Mouse (Mus musculus) 416B (cell line): Measurements from ENCODE around the gene Gm5286.
"Not testable (repeated sequence)": the region's sequence is repeated elsewhere in the genome, so short reads cannot be mapped to it uniquely, and the experiment has no call there.

Experiments used
- DNase-seq: peaks from one replicate; pipeline ENCODE4 v3.0.0; 2011; ENCODE audit warnings: low read depth

The Gm5286 gene

DNA sequence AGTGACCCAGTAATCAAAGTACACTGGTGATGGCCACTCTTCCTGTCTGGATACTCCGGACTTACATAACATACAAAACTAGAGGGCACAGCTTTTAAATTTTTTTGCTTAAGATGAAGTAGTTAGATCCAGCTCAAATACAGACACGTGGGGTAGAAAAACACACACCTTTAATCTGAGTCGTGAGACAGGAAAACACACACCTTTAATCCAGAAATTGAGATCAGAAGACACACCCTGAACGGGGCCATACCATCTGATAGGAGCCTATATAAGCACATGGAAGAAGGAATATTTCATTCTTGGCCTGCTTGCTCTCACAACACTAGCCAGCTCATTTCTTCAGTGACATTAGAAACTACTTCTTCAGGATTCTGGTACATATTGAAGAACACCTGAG is at the start of gene Gm5286:
Gm5286 (plus strand) TSS at position 301 of the 400 bp plus-strand sequence.
- not testable (repeated sequence) for DNase-seq

DNA sequence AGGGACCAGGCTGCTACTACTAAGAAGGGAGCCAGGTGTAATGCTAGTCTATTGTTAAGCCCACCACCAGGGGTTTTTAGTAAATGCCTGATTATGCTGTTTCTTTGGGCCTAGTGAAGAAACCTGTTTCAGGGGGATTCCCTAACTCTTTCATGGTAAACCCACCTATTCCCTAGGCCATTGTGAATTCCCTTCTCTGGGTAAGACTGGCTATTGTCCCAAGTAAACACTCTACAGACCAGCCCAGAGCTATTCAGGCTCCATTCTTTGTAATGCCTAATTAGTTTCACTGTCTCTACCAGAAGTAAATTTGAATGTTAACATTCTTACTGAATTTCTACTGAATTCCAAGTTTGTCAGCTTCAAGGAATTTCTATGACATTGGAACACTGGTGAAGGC is 29.2 kb upstream of the Gm5286 start:
- DNase-seq: not testable (repeated sequence)

DNA sequence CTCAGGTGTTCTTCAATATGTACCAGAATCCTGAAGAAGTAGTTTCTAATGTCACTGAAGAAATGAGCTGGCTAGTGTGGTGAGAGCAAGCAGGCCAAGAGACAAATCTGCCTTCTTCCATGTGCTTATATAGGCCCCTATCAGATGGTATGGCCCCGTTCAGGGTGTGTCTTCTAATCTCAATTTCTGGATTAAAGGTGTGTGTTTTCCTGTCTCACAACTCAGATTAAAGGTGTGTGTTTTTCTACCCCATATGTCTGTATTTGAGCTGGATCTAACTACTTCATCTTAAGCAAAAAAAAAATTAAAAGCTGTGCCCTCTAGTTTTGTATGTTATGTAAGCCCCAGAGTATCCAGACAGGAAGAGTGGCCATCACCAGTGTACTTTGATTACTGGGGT is 18.4 kb upstream of the Gm5286 start, which contains the start of gene Gm10696:
Gm10696 (minus strand) TSS at position 101 of the 400 bp plus-strand sequence.
- not testable (repeated sequence) for DNase-seq
